Mouse (Mus musculus) kidney, embryonic 14.5 days (tissue): Measurements from ENCODE around the gene Cers2. TPM values are rescaled to one million over a fixed set of nuclear protein-coding genes. Genes with fewer than 3 reads are reported as not detected.

Source experiments
- ATAC-seq: fragments of 200-750 bp; cut with Nextera tagmentation; 2 replicates; pipeline ENCODE4 v1.8.0; 2017; ENCODE audit warnings: moderate number of reproducible peaks, mild to moderate bottlenecking, moderate TSS enrichment, moderate library complexity; ENCODE audit not compliant: low FRiP score, low TSS enrichment
- H3K27ac ChIP-seq: fragments of 300-500 bp; sonication (generic); 2 replicates; pipeline ENCODE4 v1.5.1; 2014; ENCODE audit warnings: low read depth, mild to moderate bottlenecking, low read length, moderate library complexity, mixed read lengths
- H3K27me3 ChIP-seq: fragments of 300-500 bp; sonication (generic); 2 replicates; pipeline ENCODE4 v1.6.1; 2014; ENCODE audit warnings: mild to moderate bottlenecking, low read length; ENCODE audit not compliant: control insufficient read depth, insufficient read depth
- H3K36me3 ChIP-seq: fragments of 300-500 bp; sonication (generic); 2 replicates; pipeline ENCODE4 v1.6.1; 2014; ENCODE audit warnings: low read length, mixed read lengths; ENCODE audit not compliant: control insufficient read depth, insufficient read depth
- H3K4me1 ChIP-seq: fragments of 300-500 bp; sonication (generic); 2 replicates; pipeline ENCODE4 v1.6.1; 2014; ENCODE audit warnings: low read length, mixed read lengths; ENCODE audit not compliant: control insufficient read depth, insufficient read depth
- H3K4me2 ChIP-seq: fragments of 300-500 bp; sonication (generic); replicated peaks from 2 replicates; pipeline ENCODE4 v1.6.1; 2014; ENCODE audit warnings: low read depth, mild to moderate bottlenecking, low read length
- H3K4me3 ChIP-seq: fragments of 300-500 bp; sonication (generic); 2 replicates; pipeline ENCODE4 v1.5.1; 2014; ENCODE audit warnings: mild to moderate bottlenecking, low read length
- H3K9ac ChIP-seq: fragments of 300-500 bp; sonication (generic); 2 replicates; pipeline ENCODE4 v1.6.1; 2014; ENCODE audit warnings: low read depth, mild to moderate bottlenecking, low read length, moderate library complexity
- H3K9me3 ChIP-seq: fragments of 300-500 bp; sonication (generic); 2 replicates; pipeline ENCODE4 v1.6.1; 2016; ENCODE audit warnings: low read length; ENCODE audit not compliant: control insufficient read depth
- WGBS: fragments of 180-500 bp; shearing (Covaris S2); extraction: QIAGEN DNeasy Blood & Tissue Kit; methylation state at CpG from one replicate; pipeline ENCODE4 v1.1.7; 2014; 5-methylcytosine and 5-hydroxymethylcytosine counted together
- polyA plus RNA-seq: library from polyadenylated mRNA; unstranded; fragments of >200 nt; fragmentation: Nextera tagmentation; extraction: Ambion mirVana; gene quantifications from 2 replicates; pipeline ENCODE4 v1.2.1, GENCODE M21; 2014

The Cers2 gene
- polyA plus RNA-seq, 1 experiment from 2014 or later = 154 TPM

GRCm38 (mm10) chr3:95310968-95311882 lies 3.4 kb upstream of the Cers2 start:
- no peaks in the 10 kb centered on the region for H3K9me3 ChIP-seq
- no peak for ATAC-seq
- H3K4me2 ChIP-seq = no peak overlapping the region
- H3K27ac ChIP-seq = no peak overlapping the region
- 69% methylated on average over 9 of the region's 9 CpGs for WGBS
- H3K9ac ChIP-seq = no peak overlapping the region
- no peak overlapping the region for H3K4me3 ChIP-seq
- H3K27me3 ChIP-seq = no peaks in the 10 kb centered on the region
- H3K4me1 ChIP-seq = peaks cover 5% of the 10 kb centered on the region
- H3K36me3 ChIP-seq = no peaks in the 10 kb centered on the region

DNA sequence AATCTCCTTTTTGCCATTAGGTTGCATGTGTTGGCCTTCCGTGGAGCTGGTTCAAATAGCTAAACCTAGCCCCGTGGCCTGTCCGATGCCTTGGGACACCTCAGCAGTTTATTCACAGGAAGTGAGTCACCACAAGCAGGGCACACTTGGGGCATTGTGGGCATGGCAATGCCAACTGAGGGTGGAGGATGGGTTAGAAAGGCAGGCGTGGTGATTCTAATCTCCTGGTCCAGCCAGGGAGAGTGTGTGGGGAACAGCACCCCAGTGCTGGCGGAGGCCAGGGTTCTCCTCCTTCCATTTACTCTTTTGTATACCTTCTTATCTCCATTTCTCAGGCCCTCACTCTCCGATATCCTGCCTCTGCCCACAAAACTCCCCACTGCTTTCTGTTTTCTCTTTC lies 2.0 kb upstream of the Cers2 start:
- H3K4me2 ChIP-seq = no peak overlapping the region
- H3K9ac ChIP-seq = no peak overlapping the region
- H3K27ac ChIP-seq = no peak overlapping the region
- 86% methylated on average over 6 of the region's 6 CpGs for WGBS
- no peaks in the 10 kb centered on the region for H3K27me3 ChIP-seq
- H3K36me3 ChIP-seq = no peaks in the 10 kb centered on the region
- no peaks in the 10 kb centered on the region for H3K9me3 ChIP-seq
- H3K4me1 ChIP-seq = peaks cover 12% of the 10 kb centered on the region
- no peak for ATAC-seq
- no peak overlapping the region for H3K4me3 ChIP-seq

DNA sequence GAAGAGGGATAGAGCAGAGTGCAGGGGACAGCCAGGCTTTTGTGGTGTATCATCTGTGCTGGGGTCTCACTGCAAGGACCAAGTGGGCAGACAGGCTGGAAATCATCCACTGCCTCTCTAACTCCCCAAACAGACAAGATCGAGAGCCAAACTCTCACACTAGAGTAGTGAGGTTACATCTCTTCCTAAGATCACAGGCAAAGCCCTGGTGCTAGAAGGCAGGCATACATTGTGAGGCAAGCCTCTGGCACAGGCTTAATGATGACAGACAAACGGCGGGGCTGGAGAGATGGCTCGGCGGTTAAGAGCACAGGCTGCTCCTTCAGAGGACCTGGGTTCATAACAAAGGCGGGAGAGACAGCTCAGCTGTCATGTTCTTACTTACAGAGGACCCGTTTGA lies 1.1 kb upstream of the Cers2 start:
- no peaks in the 10 kb centered on the region for H3K27me3 ChIP-seq
- H3K9ac ChIP-seq = no peak overlapping the region
- peaks cover 18% of the 10 kb centered on the region for H3K4me1 ChIP-seq
- no peak overlapping the region for H3K4me2 ChIP-seq
- no peak for ATAC-seq
- 39% methylated on average over 7 of the region's 7 CpGs for WGBS
- no peak overlapping the region for H3K4me3 ChIP-seq
- H3K27ac ChIP-seq = no peak overlapping the region
- no peaks in the 10 kb centered on the region for H3K9me3 ChIP-seq
- H3K36me3 ChIP-seq = 0 out of 2 replicates have a peak, but pooled peaks cover under 1% of the 10 kb centered on the region

DNA sequence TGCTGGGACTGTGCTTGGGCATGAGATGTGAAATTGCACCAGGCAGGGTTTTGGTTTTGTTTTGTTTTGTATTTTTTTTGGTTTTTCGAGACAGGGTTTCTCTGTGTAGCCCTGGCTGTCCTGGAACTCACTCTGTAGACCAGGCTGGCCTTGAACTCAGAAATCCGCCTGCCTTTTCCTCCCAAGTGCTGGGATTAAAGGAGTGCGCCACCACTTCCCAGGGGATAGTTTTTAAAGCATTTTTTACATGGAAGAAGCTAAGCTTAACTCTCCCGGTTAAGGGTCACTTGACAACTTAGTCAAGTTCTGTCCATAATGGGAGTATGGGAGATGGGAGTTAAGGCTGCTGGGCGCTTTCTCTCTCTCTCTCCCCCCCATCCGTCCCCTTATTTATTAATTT lies 516 bp upstream of the Cers2 start:
- peaks cover 22% of the 10 kb centered on the region for H3K4me1 ChIP-seq
- H3K9me3 ChIP-seq = no peaks in the 10 kb centered on the region
- no peak overlapping the region for H3K27ac ChIP-seq
- WGBS = 74% methylated on average over 6 of the region's 6 CpGs
- ATAC-seq = no peak
- peak overlapping the region; percentile 91; the same call in 1 of the 2 replicates for H3K4me3 ChIP-seq
- H3K27me3 ChIP-seq = no peaks in the 10 kb centered on the region
- H3K4me2 ChIP-seq = peak overlapping the region; percentile 56
- 0 out of 2 replicates have a peak, but pooled peaks cover 6% of the 10 kb centered on the region for H3K36me3 ChIP-seq
- no peak overlapping the region for H3K9ac ChIP-seq

DNA sequence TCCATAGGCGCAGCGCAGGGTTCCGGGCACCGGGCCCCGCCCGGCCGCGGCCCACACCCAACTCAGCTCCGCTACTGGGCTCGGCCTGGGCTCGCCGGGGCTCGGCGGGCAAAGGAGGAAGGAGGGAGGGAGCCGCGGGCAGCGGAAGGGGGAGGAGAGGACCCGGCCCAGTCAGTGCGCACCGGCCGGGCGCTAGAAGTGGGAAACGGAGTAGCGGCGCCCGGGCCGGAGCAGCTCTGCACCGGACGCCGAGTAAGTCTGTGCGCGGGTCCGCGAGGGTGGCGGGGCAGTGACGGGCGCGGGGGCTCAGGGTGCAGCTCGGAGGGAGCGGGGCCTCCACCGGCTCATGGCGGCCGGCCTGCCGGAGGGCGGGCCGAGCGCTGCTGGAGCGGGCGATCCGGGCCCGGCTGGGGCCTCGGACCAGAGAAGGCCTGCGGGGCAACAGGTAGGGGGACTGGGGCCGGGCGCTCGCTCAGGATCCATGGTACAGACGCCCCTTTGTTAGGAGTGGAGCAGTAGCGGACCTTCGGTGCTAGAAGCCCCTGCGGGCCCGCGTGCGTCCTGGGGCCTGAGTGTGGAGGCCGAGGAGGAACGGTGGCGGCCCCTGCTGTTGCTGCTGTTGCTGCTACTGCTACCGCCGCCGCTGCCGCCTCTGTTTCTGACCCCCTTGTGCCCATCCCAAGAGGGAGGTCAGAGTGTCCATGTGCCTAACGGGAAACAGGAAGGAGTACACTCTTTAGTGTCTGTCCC lies 678 bp downstream of the Cers2 start:
- Histone ChIP-seq H3K4me2 (peak overlapping the region; percentile 56), H3K4me1 (peaks cover 22% of the 10 kb centered on the region), H3K9me3 (no peaks in the 10 kb centered on the region), H3K9ac (peak overlapping the region; percentile 98), H3K36me3 (peaks cover 12% of the 10 kb centered on the region; the same call in 1 of the 2 replicates), H3K4me3 (peak overlapping the region; percentile 91), H3K27ac (peak overlapping the region; percentile 95), H3K27me3 (no peaks in the 10 kb centered on the region)
- ATAC-seq = peak; percentile 94
- under 1% methylated on average over 53 of the region's 71 CpGs for WGBS

- no peak for ATAC-seq
- peak overlapping the region; percentile 95; the same call in 1 of the 2 replicates for H3K27ac ChIP-seq
- H3K9me3 ChIP-seq = no peaks in the 10 kb centered on the region
- peak overlapping the region; percentile 91 for H3K4me3 ChIP-seq
- peak overlapping the region; percentile 56 for H3K4me2 ChIP-seq
- 17% methylated on average over 9 of the region's 9 CpGs for WGBS
- peaks cover 22% of the 10 kb centered on the region for H3K4me1 ChIP-seq
- H3K9ac ChIP-seq = peak overlapping the region; percentile 98
- peaks cover 19% of the 10 kb centered on the region for H3K36me3 ChIP-seq
- no peaks in the 10 kb centered on the region for H3K27me3 ChIP-seq
These were observed 1.4 kb downstream of the Cers2 start for GRCm38 (mm10) chr3:95315844-95316550.

- WGBS = 23% methylated on average over 12 of the region's 12 CpGs
- H3K9ac ChIP-seq = no peak overlapping the region
- H3K27me3 ChIP-seq = no peaks in the 10 kb centered on the region
- ATAC-seq = no peak
- no peak overlapping the region for H3K27ac ChIP-seq
- no peaks in the 10 kb centered on the region for H3K9me3 ChIP-seq
- H3K4me2 ChIP-seq = no peak overlapping the region
- H3K4me1 ChIP-seq = peaks cover 22% of the 10 kb centered on the region
- H3K36me3 ChIP-seq = peaks cover 34% of the 10 kb centered on the region
- no peak overlapping the region for H3K4me3 ChIP-seq
These were observed 3.0 kb downstream of the Cers2 start for GRCm38 (mm10) chr3:95317414-95318080.

DNA sequence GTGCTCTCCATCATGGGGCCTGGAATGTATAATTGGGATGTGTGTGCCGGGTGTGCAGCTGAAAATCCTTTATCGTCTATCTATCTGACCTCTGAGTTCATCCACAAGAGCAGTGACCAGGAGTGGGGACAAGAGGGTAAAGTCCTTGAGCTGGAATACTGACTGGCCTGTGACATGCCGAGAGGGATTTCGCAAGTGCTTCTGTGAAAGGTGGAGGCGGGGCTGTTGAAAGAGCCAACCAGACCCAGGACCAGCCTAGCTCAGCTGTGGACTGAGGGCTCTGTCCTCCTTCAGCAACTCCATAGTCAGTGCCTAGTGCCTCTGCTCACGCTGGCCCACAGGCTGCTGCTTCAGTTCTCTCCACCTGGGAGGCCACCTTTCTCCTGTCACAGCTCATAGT lies 4.0 kb downstream of the Cers2 start:
- Histone ChIP-seq H3K9ac (no peak overlapping the region), H3K9me3 (no peaks in the 10 kb centered on the region), H3K27ac (no peak overlapping the region), H3K4me1 (peaks cover 22% of the 10 kb centered on the region), H3K27me3 (no peaks in the 10 kb centered on the region), H3K4me2 (no peak overlapping the region), H3K4me3 (no peak overlapping the region), H3K36me3 (peaks cover 44% of the 10 kb centered on the region)
- ATAC-seq = no peak
- WGBS = 55% methylated on average over 6 of the region's 6 CpGs
